Mouse (Mus musculus) v-Abl transformed pro-B cells (cell line): ENCODE data around the gene Grin2d.

ENCODE experiments used
- in situ Hi-C, 2 experiments: fragments of 400-800 bp; cut with MboI; formaldehyde crosslinking; loops; one replicate each; pipeline ENCODE4 v1.15.1; 2025; ENCODE audit not compliant: unreplicated experiment in 2 of 2

The Grin2d gene

DNA sequence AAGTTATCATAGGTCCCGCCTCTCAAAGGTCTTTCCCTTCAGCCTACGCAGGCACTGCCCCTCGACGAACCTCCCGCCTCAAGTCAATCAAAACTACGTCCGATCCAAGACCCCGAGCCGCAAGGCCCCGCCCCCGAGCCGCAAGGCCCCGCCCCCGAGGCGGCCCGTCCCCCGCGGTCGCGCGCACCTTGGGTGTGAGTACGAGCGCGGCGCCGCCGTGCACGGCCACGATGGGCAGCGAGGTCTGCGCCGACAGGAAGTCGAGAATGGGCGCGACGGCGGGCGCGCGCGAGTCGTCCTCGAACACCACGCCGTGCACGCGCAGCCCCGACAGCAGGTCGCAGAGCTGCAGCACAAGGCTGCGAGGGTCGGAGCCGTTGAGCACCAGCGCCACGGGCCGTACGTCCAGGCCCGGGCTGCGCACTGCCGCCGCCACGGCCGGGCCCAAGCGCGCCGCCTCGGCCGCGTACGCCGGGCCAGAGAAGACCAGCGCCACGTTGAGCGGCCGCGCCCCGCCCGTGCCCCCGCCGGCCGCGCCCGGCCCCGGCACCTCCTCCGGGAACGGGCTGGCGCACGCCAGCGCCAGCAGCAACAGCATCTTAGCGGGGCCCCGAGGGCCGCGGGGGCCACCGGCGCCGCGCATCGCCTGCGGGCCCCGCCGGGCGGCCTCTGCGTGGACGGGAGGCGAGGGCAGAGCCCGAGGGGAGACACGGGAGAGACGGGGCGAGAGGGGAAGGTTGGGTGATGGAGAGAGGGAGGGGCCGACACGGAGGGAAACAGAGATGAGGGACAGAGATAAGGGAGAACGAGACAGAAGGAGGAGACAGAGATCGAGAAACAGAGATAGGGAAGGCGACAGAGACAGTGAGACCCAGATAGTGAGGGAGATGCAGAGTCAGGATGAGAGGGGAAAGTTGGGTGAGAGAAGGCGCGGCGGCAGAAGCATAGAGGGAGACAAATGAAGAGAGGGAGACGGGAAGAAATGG, 12.0 kb downstream of the Grin2d start:
- in situ Hi-C loops, result loop anchor here in 1 of 2 experiments (25.0 kb wide), 1 partner anchor 346 kb away; no protein-coding TSS in a partner anchor

DNA sequence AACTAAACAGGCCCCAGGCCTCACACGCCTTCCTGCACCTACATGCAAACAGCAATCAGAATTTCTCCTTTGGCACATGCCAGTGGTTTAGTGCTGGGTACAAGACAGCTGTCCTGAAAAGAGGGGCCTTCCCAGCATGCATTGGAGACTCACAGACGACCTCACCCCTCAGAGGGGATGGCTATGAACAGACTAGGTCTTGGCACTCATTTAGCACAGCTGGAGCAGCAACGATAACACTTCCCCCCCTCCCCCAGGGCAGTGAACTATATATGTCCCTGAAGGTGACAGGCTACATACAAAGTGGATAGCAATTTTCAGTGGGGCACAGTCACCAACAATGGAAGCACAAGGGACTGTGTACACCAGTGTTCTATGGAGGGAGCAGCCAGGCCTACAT, 13.7 kb downstream of the Grin2d start:
- in situ Hi-C loops, result loop anchor here in 1 of 2 experiments (25.0 kb wide), 1 partner anchor 348 kb away; no protein-coding TSS in a partner anchor

DNA sequence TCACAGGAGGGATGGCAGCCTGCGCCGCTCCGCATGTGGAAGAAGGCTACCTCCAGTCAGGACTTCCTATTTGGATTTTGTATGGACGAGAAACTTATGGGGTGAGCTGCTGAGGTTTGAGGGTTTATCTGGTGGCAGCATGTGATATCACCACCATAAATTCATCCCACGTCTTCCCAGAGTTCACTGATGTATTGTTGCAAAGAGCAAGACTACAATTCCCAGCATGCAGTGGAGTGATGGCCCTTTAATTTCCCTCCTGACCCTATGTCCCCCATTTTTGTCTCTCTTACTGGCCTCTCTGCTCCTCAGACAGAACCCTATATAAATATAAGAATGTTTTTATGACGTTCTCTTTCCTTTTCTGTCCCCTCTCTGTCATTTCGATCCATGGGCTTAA, 15.4 kb downstream of the Grin2d start:
- in situ Hi-C loops, result loop anchor here in 1 of 2 experiments (25.0 kb wide), 1 partner anchor 349 kb away; no protein-coding TSS in a partner anchor

DNA sequence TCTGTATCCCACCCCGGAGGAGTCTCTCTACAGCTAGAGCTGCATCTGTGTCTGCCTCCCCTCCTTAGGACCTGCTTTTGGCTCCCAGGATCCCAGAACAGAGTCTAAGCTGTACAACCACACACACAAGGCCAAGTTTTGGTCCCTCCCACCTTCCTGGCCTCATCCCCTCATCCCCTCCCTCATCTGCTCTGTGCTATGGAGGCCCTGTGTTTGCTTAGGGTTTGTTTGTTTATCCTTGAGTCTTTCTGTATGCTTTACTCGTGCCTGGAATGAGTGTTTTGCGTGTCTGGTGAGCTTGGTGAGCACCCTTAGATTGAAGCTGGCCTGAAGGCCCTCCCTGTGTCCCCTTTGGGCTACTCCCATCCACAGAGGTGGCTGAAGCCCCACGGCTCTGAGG, 19.2 kb downstream of the Grin2d start:
- in situ Hi-C loops, result loop anchor here (5.0 to 25.0 kb wide), 2 partner anchors 72 to 353 kb away; no protein-coding TSS in a partner anchor

DNA sequence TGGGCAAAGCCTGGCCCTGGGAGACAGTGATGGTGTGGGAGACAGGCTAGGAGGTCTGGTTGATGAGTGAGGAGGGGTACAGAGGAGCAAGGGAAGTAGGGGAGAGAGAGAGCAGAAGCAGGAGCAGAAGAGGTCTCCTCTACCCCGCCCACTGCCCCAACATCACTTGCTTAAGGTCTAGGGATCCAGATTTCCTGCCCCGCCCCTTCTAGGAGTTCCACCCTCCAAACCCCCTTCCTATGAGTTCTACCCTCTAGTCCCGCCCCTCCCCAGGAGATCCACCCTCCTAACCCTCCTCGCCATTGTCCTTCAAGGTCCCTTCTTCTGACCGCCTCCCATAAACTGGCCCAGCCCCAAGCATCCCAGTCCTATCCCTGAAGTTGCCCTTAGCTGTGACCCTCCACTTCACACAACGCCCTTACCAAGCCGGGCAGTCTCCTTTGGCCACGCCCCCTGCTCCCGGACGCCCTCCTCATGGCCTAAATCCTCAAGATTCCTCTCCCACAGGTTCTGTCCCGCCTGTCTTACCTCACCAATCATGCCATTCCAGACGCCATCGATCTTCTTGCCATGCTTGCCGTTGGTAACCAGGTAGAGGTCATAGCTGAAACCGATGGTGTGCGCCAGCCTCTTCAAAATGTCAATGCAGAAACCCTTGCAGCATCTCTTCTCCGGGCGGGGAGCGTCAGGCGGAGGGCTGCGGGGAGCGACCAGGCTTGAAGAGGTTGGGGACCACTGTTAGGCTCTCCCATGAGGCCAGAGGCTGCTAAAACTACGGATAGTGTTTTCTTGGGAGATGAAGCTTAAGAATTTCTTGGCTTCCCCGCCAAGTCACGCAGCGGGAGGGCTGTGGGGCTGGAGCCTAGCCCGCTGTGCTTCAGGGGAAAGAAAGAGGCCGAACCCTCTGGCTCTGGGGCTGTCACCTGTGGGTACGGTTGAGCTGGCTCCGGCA, 21.0 kb downstream of the Grin2d start:
- in situ Hi-C loops, result loop anchor here (5.0 to 25.0 kb wide), 2 partner anchors 70 to 355 kb away; no protein-coding TSS in a partner anchor

DNA sequence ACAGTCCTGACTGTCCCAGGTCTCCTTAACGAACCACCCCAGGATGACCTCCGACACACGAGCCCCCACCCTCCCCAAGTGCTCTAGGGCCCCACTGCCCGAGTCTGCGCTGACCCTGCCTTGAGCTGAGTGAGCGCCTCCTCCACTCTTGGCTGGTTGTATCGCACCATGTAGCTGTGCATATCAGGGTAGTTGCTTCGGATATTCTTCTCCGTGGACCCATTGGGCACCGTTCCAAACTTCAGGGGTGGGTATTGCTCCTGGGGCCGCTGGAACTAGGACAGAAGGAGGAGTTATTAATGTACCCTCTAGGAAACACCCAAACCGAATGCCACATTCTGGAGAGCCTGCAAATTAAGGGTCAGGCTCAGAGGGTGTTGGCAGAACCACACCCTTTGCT, 25.1 kb downstream of the Grin2d start:
- in situ Hi-C loops, result loop anchor here in 1 of 2 experiments (25.0 kb wide), 1 partner anchor 359 kb away; no protein-coding TSS in a partner anchor

DNA sequence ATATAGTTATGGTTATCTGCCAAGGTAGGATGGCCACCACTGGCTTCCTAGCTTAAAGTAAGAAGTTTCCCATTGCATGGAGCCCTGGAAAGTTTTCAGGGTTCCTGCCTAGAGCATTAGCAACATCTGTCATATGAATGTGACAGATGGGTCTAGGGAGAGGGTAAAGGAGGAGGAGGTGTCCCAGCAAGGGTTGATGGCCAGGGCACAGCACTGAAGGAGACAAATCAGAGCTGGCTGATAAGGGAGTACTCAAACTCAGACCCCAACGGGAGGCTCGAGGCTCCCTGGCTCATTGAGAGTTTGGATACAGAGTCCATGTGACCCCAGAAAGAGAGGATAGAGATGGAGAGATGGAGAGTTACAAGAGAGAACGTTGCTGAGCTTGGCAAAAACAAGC, 27.5 kb downstream of the Grin2d start:
- in situ Hi-C loops, result loop anchor here in 1 of 2 experiments (25.0 kb wide), 1 partner anchor 362 kb away; no protein-coding TSS in a partner anchor

DNA sequence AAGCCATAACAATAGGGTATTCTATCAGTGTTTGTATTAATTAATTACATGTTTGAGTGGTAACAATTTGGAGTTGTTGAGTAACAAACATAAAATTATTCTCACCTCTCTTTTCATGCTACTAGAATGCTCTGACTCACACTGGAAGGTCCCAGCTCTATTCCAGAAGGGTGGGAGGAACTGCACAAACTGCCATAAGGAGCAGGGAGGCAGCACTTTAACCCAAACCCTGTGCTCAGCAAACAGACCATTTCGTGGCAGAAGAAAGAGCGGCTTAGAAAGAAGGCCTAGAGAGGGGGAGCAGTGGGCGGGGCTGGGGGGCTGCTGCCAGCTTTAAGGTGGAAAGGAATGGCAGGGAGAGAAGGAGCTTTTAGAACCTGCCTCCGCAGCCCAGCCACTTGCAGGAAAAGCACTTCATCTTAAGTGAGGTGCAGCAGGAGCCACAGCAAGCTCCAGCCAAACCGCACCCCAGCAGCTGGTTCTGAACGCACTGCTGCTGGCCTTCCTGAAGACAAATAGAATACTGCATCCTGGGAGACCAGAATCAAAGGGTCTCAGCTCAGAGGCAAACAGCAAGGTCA, 29.6 kb downstream of the Grin2d start:
- in situ Hi-C loops, result no loop called here

DNA sequence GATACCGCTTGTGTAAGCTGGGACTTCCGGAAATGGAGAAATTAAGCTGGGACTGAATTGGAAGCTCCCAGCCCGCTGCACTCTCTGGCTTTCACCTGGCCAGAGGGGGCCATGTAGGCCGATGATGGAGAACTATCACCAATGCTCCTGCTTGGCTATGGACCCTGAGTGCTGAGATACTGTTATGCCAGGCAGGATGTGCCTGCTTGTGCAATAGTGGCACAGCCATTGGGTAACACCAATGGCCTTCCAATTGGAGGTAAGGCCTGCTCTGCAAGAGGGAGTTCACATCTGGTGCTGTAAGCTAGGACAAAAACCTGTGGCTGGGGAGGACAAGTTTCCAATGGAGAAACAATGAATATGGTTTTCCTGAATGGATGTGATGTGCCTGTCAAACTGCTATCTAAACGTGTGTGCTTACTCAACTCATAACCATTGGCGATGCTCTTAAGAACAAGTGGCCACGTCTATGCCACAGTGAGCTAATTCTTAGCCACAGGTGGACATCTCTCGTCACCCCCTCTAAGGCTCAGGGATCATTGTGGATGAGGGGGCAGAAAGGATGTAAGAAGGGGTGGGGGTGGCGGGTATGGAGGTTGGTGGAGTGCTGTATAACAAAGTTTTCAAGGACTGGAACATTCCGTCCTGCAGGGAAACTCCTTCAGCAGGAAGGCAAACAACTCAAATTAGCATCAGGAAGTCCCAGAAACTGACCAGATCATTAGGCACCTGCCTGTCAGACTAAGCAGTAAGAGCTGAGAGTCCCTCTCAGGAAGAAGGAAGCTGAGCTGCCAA, 35.0 kb downstream of the Grin2d start:
- in situ Hi-C loops, result no loop called here

DNA sequence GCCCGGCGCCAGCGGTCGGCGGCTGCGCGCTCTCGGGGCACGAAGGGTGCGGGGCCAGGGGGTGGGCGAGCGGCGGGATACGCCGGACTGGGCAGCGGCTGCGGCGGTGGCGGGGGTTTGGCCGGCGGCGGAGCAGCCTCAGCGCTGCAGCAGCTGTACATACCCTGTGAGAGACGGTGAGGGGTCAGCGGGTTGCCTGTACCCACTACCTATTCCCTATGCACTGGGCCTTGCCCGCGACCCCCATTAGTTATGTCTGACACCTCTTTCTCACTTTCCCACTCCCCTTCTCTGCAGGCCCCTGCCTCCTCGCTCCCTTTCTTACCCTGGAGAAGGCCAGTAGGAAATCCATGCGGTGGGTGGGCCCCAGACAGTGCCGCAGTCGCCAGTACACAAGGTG, 44.3 kb downstream of the Grin2d start:
- in situ Hi-C loops, result no loop called here

DNA sequence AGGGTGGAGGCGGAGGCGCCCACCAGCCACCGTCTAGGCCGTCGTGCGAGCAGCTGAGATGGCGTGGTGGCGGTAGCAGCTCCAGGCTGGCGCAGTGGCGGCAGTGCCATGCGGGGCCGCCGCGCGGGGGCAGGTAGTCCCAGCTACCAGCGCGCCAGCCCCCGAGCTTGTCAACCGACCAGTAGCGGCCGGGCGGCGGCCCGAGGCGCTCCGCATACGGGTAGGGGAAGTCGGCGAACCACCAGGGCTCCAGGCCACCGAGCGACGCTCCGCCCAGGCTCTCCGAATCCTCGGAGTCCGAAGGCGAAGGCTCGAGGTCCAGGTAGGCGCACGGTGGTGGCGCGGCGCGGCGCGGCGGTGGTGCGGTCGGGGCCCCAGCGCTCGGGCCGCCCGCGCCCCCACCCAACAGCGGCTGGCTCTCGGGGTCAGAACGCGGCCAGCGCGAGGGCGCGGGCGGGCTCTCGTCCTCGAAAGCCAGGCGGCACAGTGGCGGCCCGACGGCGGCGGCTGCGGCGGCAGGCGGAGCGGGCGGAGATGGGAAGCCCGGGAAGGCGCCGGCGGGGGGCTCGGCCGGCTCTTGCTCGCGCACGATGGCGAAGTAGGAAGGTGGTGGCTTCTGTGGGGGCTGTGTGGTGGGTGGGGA, 44.9 kb downstream of the Grin2d start:
- in situ Hi-C loops, result no loop called here

DNA sequence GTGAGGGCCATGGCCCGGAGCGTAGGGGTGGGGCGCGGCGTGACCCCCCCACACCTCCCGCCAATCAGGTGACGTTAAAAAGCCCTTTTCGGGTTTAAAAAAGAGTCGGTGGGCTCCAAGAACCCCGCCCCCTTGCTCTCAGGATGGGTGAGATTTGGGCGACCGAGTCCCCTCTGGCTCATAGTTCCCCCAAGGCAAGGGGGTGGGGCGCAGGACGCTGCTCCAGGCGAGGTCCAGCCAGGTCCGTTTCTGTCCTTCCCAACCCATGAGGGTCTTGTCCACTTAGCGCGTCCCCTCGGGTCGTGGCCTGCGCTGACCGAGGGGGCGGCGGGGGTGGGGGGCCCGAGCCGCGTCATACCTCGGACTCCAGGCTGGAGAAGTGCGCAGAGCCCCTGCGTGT, 45.8 kb downstream of the Grin2d start:
- in situ Hi-C loops, result no loop called here

DNA sequence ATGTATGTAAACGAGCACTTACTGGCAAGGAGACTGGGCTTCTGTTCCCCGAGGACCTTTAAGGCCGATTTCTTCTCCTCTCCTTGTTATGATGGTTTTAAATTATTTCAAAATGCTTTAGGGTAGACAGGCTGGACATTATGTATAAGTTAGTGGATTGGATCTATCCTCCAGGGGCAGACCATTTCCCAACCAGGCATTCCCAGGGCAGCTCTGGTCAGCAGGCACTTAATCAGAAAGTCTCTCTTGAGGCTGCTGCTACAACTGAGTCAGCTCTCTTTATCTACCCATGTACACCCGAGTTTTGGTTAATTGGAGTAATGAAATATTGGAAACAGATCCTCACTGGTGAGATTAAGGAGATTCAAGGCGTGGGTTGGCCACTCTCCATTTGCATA, 47.1 kb downstream of the Grin2d start:
- in situ Hi-C loops, result no loop called here

DNA sequence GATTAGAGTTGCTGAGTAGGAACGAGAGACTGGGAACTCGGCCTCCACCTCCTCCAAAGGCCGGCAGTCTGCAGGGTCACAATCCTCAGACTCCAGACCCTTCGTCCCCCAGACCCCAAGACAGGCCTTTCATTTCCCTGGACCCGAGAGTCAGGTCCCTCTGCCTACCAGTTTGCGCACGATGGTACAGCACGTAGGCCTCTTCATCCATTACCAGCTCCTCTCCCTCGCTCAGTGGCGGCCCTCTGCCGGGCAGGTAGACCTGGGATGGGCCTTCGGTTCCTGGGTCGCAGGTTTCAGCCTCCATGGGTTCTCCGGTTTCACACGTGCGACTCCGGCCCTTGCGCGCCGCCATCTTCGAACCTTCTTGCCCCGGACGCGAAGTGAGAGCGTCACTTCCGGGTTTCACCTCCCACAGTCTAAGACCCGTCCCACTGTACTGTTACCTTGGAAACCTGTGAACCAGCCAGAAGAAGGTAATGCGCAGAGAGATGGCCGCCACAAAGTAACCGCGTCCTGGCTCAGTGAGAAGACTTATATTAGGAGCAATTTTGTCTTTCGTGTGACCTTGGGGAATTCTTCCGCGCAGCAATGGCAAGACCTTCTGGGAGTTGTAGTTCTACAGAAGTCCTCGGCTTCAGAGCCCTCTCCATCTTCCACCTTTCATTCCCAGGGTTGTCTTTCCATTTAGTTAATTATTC, 47.6 kb downstream of the Grin2d start, which contains the start of gene Grwd1:
Gene Grwd1 (minus strand): TSS at position 518 of the 701 bp plus-strand sequence.
- in situ Hi-C loops, result no loop called here

DNA sequence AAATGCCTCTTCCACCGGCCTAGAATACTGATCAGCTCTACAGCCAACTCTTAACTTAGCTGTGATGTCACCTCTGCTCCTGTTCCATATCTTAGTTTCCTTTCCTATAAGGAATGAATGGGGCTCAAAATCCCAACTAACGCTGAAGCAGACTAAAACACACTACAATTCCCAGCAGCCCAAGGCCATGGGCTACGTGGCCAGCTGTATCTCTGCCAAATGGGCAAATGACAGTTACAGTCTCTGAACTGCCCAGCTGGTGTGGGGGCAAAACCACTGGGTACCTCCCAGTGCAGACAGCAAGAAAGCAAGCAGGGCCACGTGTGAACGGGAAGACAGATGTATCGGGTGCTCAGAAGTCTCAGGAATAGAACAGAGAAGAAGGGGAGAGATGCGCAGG, 51.5 kb downstream of the Grin2d start:
- in situ Hi-C loops, result no loop called here

DNA sequence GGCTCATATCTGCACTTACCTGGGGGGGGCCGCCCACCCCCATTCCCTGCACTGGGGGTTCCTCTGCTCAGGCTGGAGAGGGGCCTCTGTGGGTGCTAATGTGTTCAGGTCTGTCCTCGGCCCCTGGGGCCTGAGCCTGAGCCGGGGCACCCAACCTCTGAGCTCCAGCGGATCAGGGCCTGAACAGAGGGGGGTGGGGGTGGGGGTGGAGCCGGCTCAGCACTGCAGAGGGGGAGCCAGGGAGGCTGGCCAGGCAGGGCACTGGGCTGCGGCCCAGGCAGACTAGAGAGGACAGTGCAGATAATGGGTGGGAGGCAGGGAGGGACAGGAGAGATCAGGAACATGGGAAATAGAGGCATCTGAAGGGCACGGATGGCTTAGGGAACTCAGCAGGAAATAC, 53.6 kb downstream of the Grin2d start, which contains the start of gene Kcnj14:
Gene Kcnj14 (minus strand): TSS at position 185 of the 400 bp plus-strand sequence.
- in situ Hi-C loops, result no loop called here

DNA sequence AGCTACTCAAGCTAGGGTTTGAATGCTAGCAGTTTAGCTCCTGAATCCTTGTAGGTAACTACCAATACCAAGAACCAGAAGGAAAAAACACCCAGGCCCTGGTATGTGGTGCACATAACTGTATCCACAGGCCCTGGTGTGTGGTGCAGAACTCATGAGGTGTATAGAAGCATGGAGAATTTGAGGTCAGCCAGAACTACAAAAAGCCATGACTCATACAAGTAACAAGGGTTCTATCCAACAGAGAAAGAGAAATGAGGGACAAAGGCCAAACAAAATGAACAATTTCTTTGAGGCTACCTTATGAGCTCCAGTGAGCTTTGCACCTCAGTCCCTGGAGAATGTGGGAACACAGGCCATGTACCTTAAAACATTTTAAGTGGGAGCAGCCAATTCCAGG, 57.3 kb downstream of the Grin2d start:
- in situ Hi-C loops, result no loop called here

DNA sequence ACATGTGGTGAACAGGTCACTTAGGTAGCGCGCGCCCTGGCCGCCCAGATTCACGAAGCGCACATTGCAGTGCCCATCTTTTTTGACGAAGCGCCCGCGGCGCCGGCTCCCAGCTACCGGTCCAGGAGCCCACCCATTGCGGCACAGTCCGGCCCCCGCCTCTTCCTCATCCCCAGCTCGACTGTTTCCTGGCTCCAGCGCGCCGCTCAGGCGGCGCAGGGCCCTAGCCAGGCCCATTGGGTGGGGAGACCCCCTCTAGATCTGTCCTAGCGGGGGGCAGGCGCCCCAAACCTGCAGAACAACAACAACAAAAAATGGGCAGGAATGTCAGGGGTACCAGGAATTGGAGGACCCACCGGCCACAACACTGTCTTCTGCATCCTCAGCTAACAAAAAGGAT, 58.3 kb downstream of the Grin2d start:
- in situ Hi-C loops, result no loop called here
